Mouse (Mus musculus): ENCODE data around the gene Gm15091.
"Not testable (repeated sequence)": the region's sequence is repeated elsewhere in the genome, so short reads cannot be mapped to it uniquely, and the experiment has no call there.

Gene Gm15091

DNA sequence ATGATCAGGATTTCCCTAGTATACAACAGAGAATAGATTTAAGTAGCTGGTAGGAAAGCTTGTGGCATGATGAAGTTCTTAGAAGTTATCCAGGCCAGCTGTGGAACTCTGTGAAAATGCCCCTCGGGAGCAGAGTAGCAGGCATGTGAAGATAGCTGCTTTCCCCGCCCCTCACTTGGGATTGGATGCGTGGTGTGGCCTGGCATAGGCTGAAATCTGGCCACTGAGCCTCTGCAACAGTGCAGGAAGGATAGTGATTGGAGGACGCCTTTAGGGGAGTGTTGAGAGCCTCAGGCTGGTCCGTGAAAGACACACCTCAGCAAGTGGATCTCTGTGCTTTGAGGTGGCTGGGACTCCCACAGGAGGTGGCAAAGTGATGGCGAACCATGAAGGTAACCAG is at the start of gene Gm15091:
Gene Gm15091 (plus strand): TSS at position 301 of the 400 bp plus-strand sequence.
- DNase-seq (ENCODE audit: low spot score in 2 of 2), result not testable (repeated sequence)
